Mouse (Mus musculus): ENCODE measurements at regions not wholly inside any gene's neighbourhood (a gene's known extent, or its start where the extent isn't known, plus 50 kb on each side); places are given as distances from the start of the nearest gene placed in this dataset.

GRCm38 (mm10) chr13:52378236-52378635 lies 152.8 kb downstream of the Diras2 start:
- DNase-seq (ENCODE audit: low spot score), result no peak

GRCm38 (mm10) chr13:52389271-52389670 lies 141.8 kb downstream of the Diras2 start:
- DNase-seq (ENCODE audit: low spot score), result no peak

- DNase-seq (ENCODE audit: low spot score), result no peak
These were observed 135.3 kb downstream of the Diras2 start for GRCm38 (mm10) chr13:52395786-52396185.

GRCm38 (mm10) chr13:52398344-52398743 lies 132.7 kb downstream of the Diras2 start:
- no peak for DNase-seq (ENCODE audit: low spot score)

- no peak for DNase-seq (ENCODE audit: low spot score)
These were observed 131.9 kb downstream of the Diras2 start for GRCm38 (mm10) chr13:52399143-52399542.

GRCm38 (mm10) chr13:52403805-52404204 lies 127.3 kb downstream of the Diras2 start:
- DNase-seq (ENCODE audit: low spot score), result no peak

GRCm38 (mm10) chr13:52416301-52416700 lies 114.8 kb downstream of the Diras2 start:
- DNase-seq (ENCODE audit: low spot score), result no peak

- DNase-seq (ENCODE audit: low spot score), result no peak
These were observed 108.6 kb downstream of the Diras2 start for GRCm38 (mm10) chr13:52422456-52422855.

GRCm38 (mm10) chr13:52428527-52428926 lies 102.6 kb downstream of the Diras2 start:
- no peak for DNase-seq (ENCODE audit: low spot score)

GRCm38 (mm10) chr13:52436756-52437155 lies 94.3 kb downstream of the Diras2 start:
- DNase-seq (ENCODE audit: low spot score), result no peak

GRCm38 (mm10) chr13:52445513-52445912 lies 85.6 kb downstream of the Diras2 start:
- DNase-seq (ENCODE audit: low spot score), result no peak

GRCm38 (mm10) chr13:52448902-52449301 lies 82.2 kb downstream of the Diras2 start:
- DNase-seq (ENCODE audit: low spot score), result no peak

GRCm38 (mm10) chr13:52451486-52451885 lies 79.6 kb downstream of the Diras2 start:
- no peak for DNase-seq (ENCODE audit: low spot score)

- DNase-seq (ENCODE audit: low spot score), result no peak
These were observed 78.8 kb downstream of the Diras2 start for GRCm38 (mm10) chr13:52452291-52452690.

All from layer of hippocampus, adult 9-10 months (tissue).